8 mouse cellular contexts compared by ENCODE assay signal in genomic region chr13:97243962-97244711, GRCm38 (mm10). TPM values are rescaled to one million over a fixed set of nuclear protein-coding genes. Genes with fewer than 3 reads are reported as not detected.
A peak's percentile ranks its signal among the peaks of the same experiment; 100 is the strongest.
DNase-seq lines count a peak whose midpoint lies in the region; ATAC-seq lines count a peak whose summit lies in the region.

No protein-coding gene starts in this region.

- 28% methylated on average over 15 of the region's 15 CpGs for WGBS in kidney, embryonic 15.5 days
- WGBS in embryonic facial prominence, embryonic 11.5 days: 56% methylated on average over 15 of the region's 15 CpGs
- WGBS in hindbrain, embryonic 16.5 days: 14% methylated on average over 15 of the region's 15 CpGs
- 21% methylated on average over 15 of the region's 15 CpGs for WGBS in midbrain, embryonic 15.5 days

- H3K36me3 ChIP-seq in kidney, embryonic 15.5 days: peaks cover 42% of the 10 kb centered on the region
- peaks cover 8% of the 10 kb centered on the region for H3K36me3 ChIP-seq in embryonic facial prominence, embryonic 11.5 days (replicated peaks; ENCODE audit: control insufficient read depth, insufficient read depth, low read depth, low read length)
- peaks cover 11% of the 10 kb centered on the region for H3K36me3 ChIP-seq in hindbrain, embryonic 16.5 days (ENCODE audit: control insufficient read depth, insufficient read depth, low read length)
- H3K36me3 ChIP-seq in midbrain, embryonic 15.5 days (replicated peaks): peaks cover 12% of the 10 kb centered on the region; the same call in 1 of the 2 replicates

- no peak for DNase-seq in kidney, adult 9 months
- no peak for DNase-seq in embryonic facial prominence, embryonic 11.5 days (ENCODE audit: low spot score)
- DNase-seq in right cerebral cortex, postnatal 4 days: no peak
- DNase-seq in kidney, postnatal 4 days: no peak
- no peak for DNase-seq in cerebellum, postnatal 4 days (ENCODE audit: low spot score in 2 of 2)

- no peaks in the 10 kb centered on the region for H3K9me3 ChIP-seq in kidney, embryonic 15.5 days (replicated peaks)
- H3K9me3 ChIP-seq in embryonic facial prominence, embryonic 11.5 days (replicated peaks; ENCODE audit: control insufficient read depth, low read length): no peaks in the 10 kb centered on the region
- no peaks in the 10 kb centered on the region for H3K9me3 ChIP-seq in hindbrain, embryonic 16.5 days (ENCODE audit: control insufficient read depth, low read length)
- H3K9me3 ChIP-seq in midbrain, embryonic 15.5 days: no peaks in the 10 kb centered on the region

- peak overlapping the region; percentile 79 for H3K4me2 ChIP-seq in kidney, embryonic 15.5 days
- peak overlapping the region; percentile 78; the same call in 1 of the 2 replicates for H3K4me2 ChIP-seq in embryonic facial prominence, embryonic 11.5 days (ENCODE audit: low read depth, low read length)
- H3K4me2 ChIP-seq in hindbrain, embryonic 16.5 days (ENCODE audit: low read length): peak overlapping the region; percentile 91
- H3K4me2 ChIP-seq in midbrain, embryonic 15.5 days: peak overlapping the region; percentile 78

- no peak for ATAC-seq in kidney, embryonic 15.5 days (replicated peaks; ENCODE audit: low FRiP score)
- ATAC-seq in embryonic facial prominence, embryonic 11.5 days (replicated peaks; ENCODE audit: insufficient number of reproducible peaks, low FRiP score, low TSS enrichment, low read depth): no peak
- ATAC-seq in hindbrain, embryonic 16.5 days: no peak
- ATAC-seq in midbrain, embryonic 15.5 days (replicated peaks): no peak

- no peak overlapping the region for H3K27ac ChIP-seq in kidney, embryonic 15.5 days
- 0 out of 2 replicates have a peak overlapping the region, but pooled peaks have one; percentile 28 for H3K27ac ChIP-seq in embryonic facial prominence, embryonic 11.5 days (replicated peaks; ENCODE audit: low read depth, low read length)
- H3K27ac ChIP-seq in hindbrain, embryonic 16.5 days (ENCODE audit: low read depth, low read length): peak overlapping the region; percentile 65
- peak overlapping the region; percentile 92 for H3K27ac ChIP-seq in midbrain, embryonic 15.5 days

- peak overlapping the region; percentile 86 for H3K9ac ChIP-seq in kidney, embryonic 15.5 days
- H3K9ac ChIP-seq in embryonic facial prominence, embryonic 11.5 days (replicated peaks; ENCODE audit: low read length): peak overlapping the region; percentile 22; the same call in 1 of the 2 replicates
- H3K9ac ChIP-seq in hindbrain, embryonic 16.5 days (ENCODE audit: low read depth, low read length): peak overlapping the region; percentile 92
- peak overlapping the region; percentile 87 for H3K9ac ChIP-seq in midbrain, embryonic 15.5 days

- peak overlapping the region; percentile 75 for H3K4me3 ChIP-seq in kidney, embryonic 15.5 days (replicated peaks)
- peak overlapping the region; percentile 19 for H3K4me3 ChIP-seq in embryonic facial prominence, embryonic 11.5 days (ENCODE audit: low read depth, low read length)
- peak overlapping the region; percentile 90 for H3K4me3 ChIP-seq in hindbrain, embryonic 16.5 days (ENCODE audit: low read length)
- peak overlapping the region; percentile 79 for H3K4me3 ChIP-seq in midbrain, embryonic 15.5 days

- no peaks in the 10 kb centered on the region for H3K27me3 ChIP-seq in kidney, embryonic 15.5 days
- H3K27me3 ChIP-seq in embryonic facial prominence, embryonic 11.5 days (ENCODE audit: control insufficient read depth, insufficient read depth, low read length): no peaks in the 10 kb centered on the region
- no peaks in the 10 kb centered on the region for H3K27me3 ChIP-seq in hindbrain, embryonic 16.5 days (replicated peaks; ENCODE audit: control insufficient read depth, insufficient read depth, low read length)
- H3K27me3 ChIP-seq in midbrain, embryonic 15.5 days (replicated peaks): no peaks in the 10 kb centered on the region

- peaks cover 86% of the 10 kb centered on the region for H3K4me1 ChIP-seq in kidney, embryonic 15.5 days
- H3K4me1 ChIP-seq in embryonic facial prominence, embryonic 11.5 days (ENCODE audit: control insufficient read depth, insufficient read depth, low read length): peaks cover under 1% of the 10 kb centered on the region; the same call in 1 of the 2 replicates
- peaks cover 56% of the 10 kb centered on the region for H3K4me1 ChIP-seq in hindbrain, embryonic 16.5 days (ENCODE audit: control insufficient read depth, insufficient read depth, low read depth, low read length)
- peaks cover 81% of the 10 kb centered on the region for H3K4me1 ChIP-seq in midbrain, embryonic 15.5 days

RNA-seq across cellular contexts. Expression of gene Enc1, which starts 3.2 kb away (rescaled TPM):
- 12.0 and 15.1 TPM in 2 replicates for polyA plus RNA-seq in kidney, embryonic 15.5 days (2015; fragmentation: Nextera tagmentation; extraction: Ambion mirVana)
- 8.3 and 10.5 TPM in 2 replicates for polyA plus RNA-seq in embryonic facial prominence, embryonic 11.5 days (2014; fragmentation: Nextera tagmentation; extraction: Ambion mirVana)
- 66.3 and 67.6 TPM in 2 replicates for polyA plus RNA-seq in hindbrain, embryonic 16.5 days (2015; fragmentation: Nextera tagmentation; extraction: Ambion mirVana)
- polyA plus RNA-seq in midbrain, embryonic 15.5 days (2015; fragmentation: Nextera tagmentation; extraction: Ambion mirVana): 76.1 and 81.9 TPM in 2 replicates

RNA-seq across cellular contexts. Expression of gene Hexb, which starts 46.0 kb away (rescaled TPM):
- 34.6 and 36.7 TPM in 2 replicates for polyA plus RNA-seq in kidney, embryonic 15.5 days (2015; fragmentation: Nextera tagmentation; extraction: Ambion mirVana)
- polyA plus RNA-seq in embryonic facial prominence, embryonic 11.5 days (2014; fragmentation: Nextera tagmentation; extraction: Ambion mirVana): 25.9 and 28.3 TPM in 2 replicates
- polyA plus RNA-seq in hindbrain, embryonic 16.5 days (2015; fragmentation: Nextera tagmentation; extraction: Ambion mirVana): 54.1 and 58.5 TPM in 2 replicates
- polyA plus RNA-seq in midbrain, embryonic 15.5 days (2015; fragmentation: Nextera tagmentation; extraction: Ambion mirVana): 35.8 and 43.1 TPM in 2 replicates

Comparison
In these comparisons a context has a peak if more than half of its experiments do, and no peak if none do; other contexts are left out.
1. H3K4me3 ChIP-seq: peak in every context shown above with its lines; median percentile 90 in hindbrain, embryonic 16.5 days; 79 in midbrain, embryonic 15.5 days; 75 in kidney, embryonic 15.5 days; 19 in embryonic facial prominence, embryonic 11.5 days.
2. H3K9ac ChIP-seq: peak in every context shown above with its lines; median percentile 92 in hindbrain, embryonic 16.5 days; 87 in midbrain, embryonic 15.5 days; 86 in kidney, embryonic 15.5 days; 22 in embryonic facial prominence, embryonic 11.5 days.